Mouse (Mus musculus) bone marrow macrophage, adult 2 months (primary cell): ENCODE data around the gene Syt8.

Experiments
- CTCF ChIP-seq: IDR thresholded peaks from 2 replicates; pipeline ENCODE4 v1.5.1; 2012; ENCODE audit warnings: low read depth, mild to moderate bottlenecking, low read length, moderate library complexity
- POLR2A ChIP-seq: IDR thresholded peaks from 2 replicates; pipeline ENCODE4 v1.6.1; 2012; ENCODE audit warnings: mild to moderate bottlenecking, low read depth, low read length, borderline replicate concordance

DNA sequence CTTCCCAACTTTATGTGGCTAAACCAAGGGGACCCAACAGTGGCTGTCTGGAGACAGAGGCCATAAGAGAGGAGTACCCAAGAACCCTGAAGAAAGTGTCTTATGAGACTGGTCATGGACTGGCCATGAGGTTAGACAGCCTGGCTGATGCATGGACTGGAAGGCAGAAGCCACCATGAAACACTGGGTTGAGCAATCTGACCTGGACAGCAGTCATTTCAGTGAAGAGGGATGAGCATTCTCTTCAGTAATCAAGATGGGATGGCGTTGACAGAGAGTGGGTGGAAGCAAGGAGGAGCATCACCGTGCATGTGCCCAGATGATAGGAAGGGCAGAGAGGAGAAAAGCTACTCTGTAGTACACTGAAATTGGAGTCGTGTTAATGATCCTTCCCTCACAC, 43.5 kb upstream of the Syt8 start:
- no peak for TF ChIP-seq CTCF
- TF ChIP-seq POLR2A, result no peak
